Mouse (Mus musculus): ENCODE data around the gene Gm5150.
"Not testable (repeated sequence)": the region's sequence is repeated elsewhere in the genome, so short reads cannot be mapped to it uniquely, and the experiment has no call there.

Gm5150 gene

DNA sequence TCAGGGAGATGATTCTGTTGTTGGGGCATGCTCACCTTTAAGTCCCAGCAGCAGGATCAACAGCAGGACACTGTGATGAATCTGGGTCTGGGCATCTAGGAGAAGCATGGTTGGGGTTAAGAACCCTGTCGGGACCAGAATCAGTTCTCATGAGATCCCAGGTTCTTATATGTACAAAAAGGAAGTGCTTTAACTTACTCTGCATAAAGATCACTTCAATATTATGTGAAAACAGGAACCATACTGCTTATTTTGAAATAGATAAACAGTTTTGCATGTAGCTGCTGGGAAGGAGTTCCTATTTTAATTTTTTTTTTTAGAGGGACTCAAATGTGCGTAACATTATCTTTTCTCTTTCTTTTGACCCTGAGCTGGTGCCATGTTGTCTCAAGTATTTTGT, at the start of gene Gm5150:
Gene Gm5150 (minus strand): TSS at position 223 of the 400 bp plus-strand sequence.
- no peak for DNase-seq (ENCODE audit: low read depth, low spot score)

DNA sequence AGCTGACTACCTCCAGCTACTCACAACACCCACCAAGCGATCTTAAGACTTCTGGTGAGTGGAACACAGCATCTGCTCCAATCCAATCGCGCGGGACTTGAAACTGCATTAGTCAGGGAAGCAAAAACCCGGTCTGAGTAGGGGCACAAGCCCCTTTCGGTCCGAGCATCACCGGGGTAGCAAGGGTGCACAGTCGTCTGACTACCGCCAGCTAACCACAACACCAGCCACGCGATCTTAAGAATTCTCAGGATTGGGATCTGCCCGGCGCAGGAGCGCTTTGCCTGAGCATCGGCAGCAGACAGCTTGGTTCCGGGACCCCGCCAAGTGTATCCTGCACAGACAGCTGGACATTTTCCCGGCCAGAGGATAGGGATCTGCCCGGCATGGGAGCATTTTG, 45.5 kb upstream of the Gm5150 start:
- DNase-seq (ENCODE audit: low read depth, low spot score) = not testable (repeated sequence)

DNA sequence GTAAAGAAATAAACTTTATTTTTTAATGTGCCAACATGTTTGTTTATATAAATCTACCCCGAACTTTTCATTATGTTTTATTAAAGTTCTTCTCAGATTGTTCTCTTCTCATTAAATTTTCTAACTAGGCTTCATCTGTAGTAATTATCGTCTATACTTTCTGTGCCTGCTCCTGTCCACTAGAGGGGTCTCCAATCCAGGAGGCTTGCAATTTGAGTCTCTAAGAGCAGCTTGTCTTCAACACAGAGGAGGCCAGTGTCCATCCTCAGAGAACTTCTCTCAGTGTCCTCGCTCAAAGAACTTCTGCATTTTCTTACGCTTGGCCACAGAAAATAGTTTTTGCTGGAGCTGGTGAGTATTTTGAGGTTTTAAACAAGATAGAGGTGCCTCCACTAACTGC, 41.1 kb upstream of the Gm5150 start:
- DNase-seq (ENCODE audit: low read depth, low spot score) = no peak

DNA sequence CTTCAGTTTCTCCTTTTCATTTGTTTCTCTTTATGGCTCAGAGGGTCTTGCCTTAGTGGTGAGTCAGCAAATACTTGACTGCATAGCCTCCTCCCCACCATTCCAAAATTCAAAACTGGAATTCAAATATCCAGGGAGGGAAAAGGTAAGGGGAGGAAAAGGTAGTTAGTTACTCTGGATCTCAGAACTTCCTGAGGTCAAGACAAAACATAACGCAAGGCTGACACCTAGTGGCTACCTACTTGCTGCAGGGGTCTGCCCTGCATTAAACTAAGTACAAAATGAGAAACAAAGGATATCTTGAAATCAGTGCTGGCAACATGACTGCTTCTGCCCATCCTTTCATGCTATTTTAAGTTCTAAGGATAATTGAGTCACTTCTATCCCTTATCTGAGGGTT, 37.1 kb upstream of the Gm5150 start:
- DNase-seq (ENCODE audit: low read depth, low spot score) = peak; percentile 29

DNA sequence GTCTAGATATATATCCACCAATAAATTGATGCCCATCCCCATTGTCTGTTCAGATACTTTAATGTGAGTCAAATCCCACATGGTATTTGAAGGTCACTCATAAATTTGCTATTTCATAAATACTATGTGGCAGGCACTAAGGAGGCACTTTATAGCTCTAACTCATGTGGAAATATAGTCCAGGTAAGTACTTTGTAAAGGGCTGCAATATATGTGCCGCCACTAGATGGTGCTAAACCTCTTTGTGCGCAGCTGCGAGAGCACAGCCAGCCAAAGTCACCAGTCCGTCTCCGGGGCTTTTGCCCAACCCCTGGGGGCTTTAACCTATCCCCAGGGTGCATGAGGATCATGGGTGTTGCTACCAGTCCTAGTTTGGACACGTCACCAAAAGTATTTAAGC, 18.8 kb upstream of the Gm5150 start:
- not testable (repeated sequence) for DNase-seq (ENCODE audit: low read depth, low spot score)

DNA sequence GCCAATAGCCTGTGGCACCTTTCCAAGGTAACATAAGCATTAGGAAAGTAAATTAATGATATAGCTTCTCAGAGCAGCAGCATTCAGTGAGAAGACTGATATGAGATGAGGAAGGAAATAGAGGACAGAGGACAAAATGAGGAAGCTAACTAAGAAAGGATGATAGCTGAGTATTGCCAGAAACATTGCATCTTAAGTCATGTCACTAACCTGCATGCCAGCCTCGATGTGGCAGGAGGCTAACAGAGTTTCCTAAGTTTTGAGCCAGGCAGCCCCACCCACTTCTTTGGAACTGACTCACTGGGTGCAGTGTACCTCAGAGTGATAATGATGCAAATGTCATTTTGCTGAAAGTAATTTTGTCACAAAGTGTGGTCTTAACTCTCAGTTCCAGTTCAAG, 16.0 kb upstream of the Gm5150 start:
- no peak for DNase-seq (ENCODE audit: low read depth, low spot score)

DNA sequence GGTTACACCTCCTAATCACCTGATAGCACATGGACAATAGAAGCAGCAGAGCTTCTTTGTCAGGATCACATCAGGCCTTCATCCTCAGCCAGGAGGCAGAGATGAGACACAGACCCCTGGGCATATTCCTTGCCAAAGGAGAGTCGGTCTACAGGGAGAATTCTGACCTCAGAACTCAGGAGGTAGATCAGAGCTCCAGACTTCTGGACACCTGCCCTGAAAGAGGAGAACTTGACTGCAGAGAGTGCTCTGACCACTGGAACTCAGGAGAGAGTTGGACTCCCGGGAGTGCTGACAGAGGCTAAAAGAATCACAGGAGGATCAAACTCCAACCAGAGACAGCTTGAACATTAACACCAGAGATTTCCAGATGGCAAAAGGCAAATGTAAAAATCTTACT, 8.2 kb upstream of the Gm5150 start:
- not testable (repeated sequence) for DNase-seq (ENCODE audit: low read depth, low spot score)

DNA sequence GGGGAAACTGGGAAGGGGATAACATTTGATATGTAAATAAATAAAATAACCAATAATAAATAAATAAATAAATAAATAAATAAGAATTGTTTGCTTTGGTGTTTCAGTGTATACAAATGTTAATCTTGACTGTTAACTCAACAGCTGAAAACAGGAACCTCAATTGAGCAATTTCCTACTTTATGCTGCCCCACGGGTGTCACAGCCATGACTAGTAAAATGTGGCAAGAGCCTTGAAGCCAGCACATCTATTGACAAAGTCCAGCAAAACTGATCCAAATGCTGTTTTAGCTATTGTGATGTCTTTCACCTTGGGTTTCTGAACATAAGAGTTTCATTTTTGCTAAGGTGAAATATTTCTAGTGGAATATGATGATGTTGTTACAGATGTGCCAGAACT, 1.6 kb upstream of the Gm5150 start:
- no peak for DNase-seq (ENCODE audit: low read depth, low spot score)

DNA sequence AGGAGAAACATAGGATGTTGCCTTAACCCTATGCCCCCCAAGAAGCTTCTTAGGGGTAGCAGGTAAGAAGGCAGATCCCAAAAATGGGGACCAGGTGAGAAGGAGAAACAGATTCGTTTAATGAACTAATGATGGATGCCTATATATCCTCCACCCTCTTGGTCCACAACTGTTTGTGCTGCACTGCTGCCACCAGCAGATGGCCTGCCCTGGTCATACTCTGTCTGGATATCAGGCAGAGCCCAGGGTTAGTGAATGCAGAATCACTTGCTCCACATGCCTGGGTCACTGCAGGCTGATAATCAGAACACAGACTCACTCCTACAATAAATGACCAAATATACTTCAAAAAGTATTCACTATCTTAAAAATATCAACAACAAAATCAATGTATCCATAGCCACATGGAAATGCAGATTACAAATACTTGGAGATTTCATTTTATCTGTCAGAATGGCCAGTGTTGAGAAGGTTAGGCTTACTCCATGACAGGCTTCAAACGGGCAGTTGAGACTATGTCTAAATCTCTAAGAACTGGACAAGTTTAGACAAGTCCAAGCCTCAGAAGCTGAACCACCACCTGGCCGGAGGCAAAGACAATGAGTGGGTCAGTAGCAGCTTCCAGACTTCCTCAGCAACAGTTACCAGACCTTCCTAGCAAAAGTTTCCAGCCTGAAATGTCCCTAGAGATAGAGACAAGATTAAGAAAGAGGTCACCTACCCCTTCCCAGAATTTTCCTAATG, 2.2 kb downstream of the Gm5150 start:
- no peak for DNase-seq (ENCODE audit: low read depth, low spot score)

DNA sequence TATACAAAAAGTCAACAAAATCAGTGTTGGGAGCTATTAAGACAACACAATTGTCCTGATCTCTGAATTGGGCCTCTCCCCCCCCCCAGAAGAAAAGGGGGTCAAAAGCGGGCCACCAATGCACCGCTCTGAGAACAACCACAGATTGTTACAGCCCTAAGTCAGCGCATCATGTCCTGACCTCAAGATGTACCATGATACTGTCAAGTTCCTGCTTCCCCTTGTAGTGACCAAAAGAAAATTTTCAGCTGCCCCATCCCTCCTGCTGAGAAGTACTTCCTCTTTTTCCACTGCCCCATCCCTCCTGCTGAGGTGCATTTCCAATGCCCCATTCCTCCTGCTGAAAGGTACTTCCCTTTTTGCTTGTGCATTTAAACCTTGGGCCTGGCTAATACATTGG, 6.8 kb downstream of the Gm5150 start:
- DNase-seq (ENCODE audit: low read depth, low spot score) = not testable (repeated sequence)

DNA sequence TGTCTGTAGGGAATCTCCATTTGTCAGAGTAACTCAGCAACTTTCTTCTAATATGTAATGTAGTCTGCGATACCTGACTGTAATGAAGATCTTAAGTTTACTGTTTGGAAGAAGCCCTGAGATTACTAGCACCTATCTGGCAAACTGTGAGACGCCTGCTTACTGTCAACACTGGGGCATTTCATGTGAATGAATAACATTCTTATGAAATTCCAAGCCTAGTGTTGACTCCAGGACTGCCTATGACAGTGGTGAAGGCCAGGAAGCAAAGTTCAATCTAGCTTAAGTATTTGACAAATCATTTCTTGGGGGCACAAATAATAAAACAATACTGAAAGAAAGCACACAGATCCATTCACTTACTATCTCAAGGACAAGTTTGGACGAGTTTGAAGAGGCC, 24.0 kb downstream of the Gm5150 start:
- DNase-seq (ENCODE audit: low read depth, low spot score) = no peak

DNA sequence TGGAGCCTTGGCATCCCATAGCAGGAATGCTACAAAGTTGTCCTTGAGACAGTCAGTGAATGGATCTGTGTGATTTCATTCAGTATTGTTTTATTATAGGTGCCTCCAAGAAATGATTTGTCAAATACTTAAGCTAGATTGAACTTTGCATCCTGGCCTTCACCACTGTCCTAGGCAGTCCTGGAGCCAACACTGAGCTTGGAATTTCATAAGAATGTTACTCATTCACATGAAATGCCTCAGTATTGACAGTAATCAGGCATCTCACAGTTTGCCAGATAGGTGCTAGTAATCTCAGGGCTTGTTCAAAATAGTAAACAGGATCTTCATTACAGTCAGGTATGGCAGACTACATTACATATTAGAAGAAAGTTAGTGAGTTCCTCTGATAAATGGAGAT, 49.3 kb downstream of the Gm5150 start:
- no peak for DNase-seq (ENCODE audit: low read depth, low spot score)
